Mouse (Mus musculus) myocyte (in vitro differentiated cells): ENCODE measurements around the gene 1810043G02Rik. TPM values are rescaled to one million over a fixed set of nuclear protein-coding genes. Genes with fewer than 3 reads are reported as not detected.
"Not testable (repeated sequence)": the region's sequence is repeated elsewhere in the genome, so short reads cannot be mapped to it uniquely, and the experiment has no call there.

ENCODE experiments used
- H3K27me3 ChIP-seq: one replicate; pipeline ENCODE4 v1.6.1; 2011; ENCODE audit not compliant: control insufficient read depth, insufficient read depth, insufficient read length
- H3K36me3 ChIP-seq: one replicate; pipeline ENCODE4 v1.6.1; 2011; ENCODE audit not compliant: control insufficient read depth, insufficient read depth
- H3K4me2 ChIP-seq: one replicate; pipeline ENCODE4 v1.6.1; 2011; ENCODE audit warnings: low read depth, control low read depth
- H3K4me3 ChIP-seq: one replicate; pipeline ENCODE4 v1.5.1; 2011; ENCODE audit warnings: mild to moderate bottlenecking, control low read depth, moderate library complexity
- H3K79me2 ChIP-seq: one replicate; pipeline ENCODE4 v1.6.1; 2011; ENCODE audit not compliant: control insufficient read depth, insufficient read depth
- H3ac ChIP-seq: one replicate; pipeline ENCODE4 v1.6.1; 2011; ENCODE audit not compliant: control insufficient read depth, insufficient read length
- E2F4 ChIP-seq: IDR thresholded peaks from one replicate; pipeline ENCODE4 v1.6.1; 2011; ENCODE audit warnings: mild to moderate bottlenecking, control low read depth, moderate library complexity; ENCODE audit not compliant: insufficient read depth
- MAX ChIP-seq: IDR thresholded peaks from one replicate; pipeline ENCODE4 v1.6.1; 2011; ENCODE audit warnings: low read depth, mild to moderate bottlenecking, control low read depth
- MYOD1 ChIP-seq, 3 experiments: IDR thresholded peaks; one replicate each; pipeline ENCODE4 v1.6.1; 2011; ENCODE audit warnings: control low read depth in 2 of 3, low read depth in 2 of 3, mild to moderate bottlenecking in 2 of 3, moderate library complexity in 1 of 3; ENCODE audit not compliant: insufficient read length in 2 of 3, control insufficient read depth in 1 of 3
- MYOG ChIP-seq, 3 experiments: IDR thresholded peaks; one replicate each; pipeline ENCODE4 v1.6.1; 2011; ENCODE audit warnings: control low read depth in 2 of 3, low read depth in 2 of 3, mild to moderate bottlenecking in 2 of 3; ENCODE audit not compliant: insufficient read length in 2 of 3, control insufficient read depth in 1 of 3, insufficient read depth in 1 of 3
- POLR2AphosphoS2 ChIP-seq: IDR thresholded peaks from one replicate; pipeline ENCODE4 v1.6.1; 2011; ENCODE audit warnings: low read depth, control low read depth; ENCODE audit not compliant: insufficient read length
- REST ChIP-seq: IDR thresholded peaks from one replicate; pipeline ENCODE4 v1.6.1; 2011; ENCODE audit warnings: mild to moderate bottlenecking, control low read depth, moderate library complexity; ENCODE audit not compliant: insufficient read depth, insufficient read length
- SRF ChIP-seq: IDR thresholded peaks from one replicate; pipeline ENCODE4 v1.6.1; 2011; ENCODE audit warnings: low read depth; ENCODE audit not compliant: control insufficient read depth, insufficient read length
- TCF3 ChIP-seq: IDR thresholded peaks from one replicate; pipeline ENCODE4 v1.6.1; 2011; ENCODE audit warnings: low read depth, control low read depth; ENCODE audit not compliant: insufficient read length
- USF1 ChIP-seq: IDR thresholded peaks from one replicate; pipeline ENCODE4 v1.6.1; 2011; ENCODE audit warnings: low read depth, mild to moderate bottlenecking, control low read depth, moderate library complexity
- polyA plus RNA-seq: library from polyadenylated mRNA; unstranded; fragments of >200 nt; fragmentation: generic; extraction: Trizol; gene quantifications from one replicate; pipeline ENCODE4 v1.2.1, GENCODE M21; 2012; ENCODE audit warnings: missing spikeins

The 1810043G02Rik gene
- polyA plus RNA-seq, 1 experiment, result 12.8 TPM

GRCm38 (mm10) chr10:78012661-78013495, 34.6 kb downstream of the 1810043G02Rik start:
- no peak for TF ChIP-seq MAX
- TF ChIP-seq MYOD1 (IDR thresholded peaks at IDR 0.05; ENCODE audit: control insufficient read depth in 1 of 3, insufficient read length in 2 of 3, low read depth in 2 of 3), result no peak
- no peak for TF ChIP-seq E2F4
- Histone ChIP-seq H3ac (no peak overlapping the region), H3K4me3 (no peak overlapping the region), H3K27me3 (peaks cover 13% of the 10 kb centered on the region), H3K4me2 (no peak overlapping the region), H3K79me2 (peaks cover 13% of the 10 kb centered on the region), H3K36me3 (no peaks in the 10 kb centered on the region)

GRCm38 (mm10) chr10:78015489-78015888, 37.2 kb downstream of the 1810043G02Rik start:
- TF ChIP-seq SRF (no peak), REST (no peak), E2F4 (no peak)
- Histone ChIP-seq H3K27me3 (peaks cover 14% of the 10 kb centered on the region), H3K36me3 (no peaks in the 10 kb centered on the region), H3K79me2 (no peaks in the 10 kb centered on the region), H3ac (no peak overlapping the region), H3K4me3 (no peak overlapping the region), H3K4me2 (no peak overlapping the region)

- TF ChIP-seq MYOG (IDR thresholded peaks at IDR 0.05; ENCODE audit: control insufficient read depth in 1 of 3, insufficient read depth in 1 of 3, insufficient read length in 2 of 3, low read depth in 2 of 3), result no peak
- TF ChIP-seq SRF, result no peak
- no peak overlapping the region for H3K4me2 ChIP-seq
- no peak overlapping the region for H3ac ChIP-seq
- H3K4me3 ChIP-seq, result no peak overlapping the region
- H3K36me3 ChIP-seq, result no peaks in the 10 kb centered on the region
- H3K79me2 ChIP-seq, result no peaks in the 10 kb centered on the region
- H3K27me3 ChIP-seq, result peaks cover 14% of the 10 kb centered on the region
Measured at GRCm38 (mm10) chr10:78016366-78016765, 38.0 kb downstream of the 1810043G02Rik start.

GRCm38 (mm10) chr10:78018797-78019203, 40.5 kb downstream of the 1810043G02Rik start:
- TF ChIP-seq MYOG (IDR thresholded peaks at IDR 0.05; ENCODE audit: control insufficient read depth in 1 of 3, insufficient read depth in 1 of 3, insufficient read length in 2 of 3, low read depth in 2 of 3), result peak in 1 of 3 experiments; percentile 5
- TF ChIP-seq MYOD1 (IDR thresholded peaks at IDR 0.05; ENCODE audit: control insufficient read depth in 1 of 3, insufficient read length in 2 of 3, low read depth in 2 of 3), result peak in 1 of 3 experiments; percentile 13
- TF ChIP-seq USF1, result no peak
- no peak for TF ChIP-seq REST
- TF ChIP-seq POLR2AphosphoS2, result no peak
- Histone ChIP-seq H3ac (no peak overlapping the region), H3K36me3 (no peaks in the 10 kb centered on the region), H3K79me2 (no peaks in the 10 kb centered on the region), H3K4me3 (no peak overlapping the region), H3K4me2 (peak overlapping the region; percentile 73), H3K27me3 (peaks cover 14% of the 10 kb centered on the region)

- peak overlapping the region; percentile 73 for H3K4me2 ChIP-seq
Measured at GRCm38 (mm10) chr10:78019291-78019690, 41.0 kb downstream of the 1810043G02Rik start.

GRCm38 (mm10) chr10:78019984-78020383, 41.7 kb downstream of the 1810043G02Rik start:
- peaks cover 14% of the 10 kb centered on the region for H3K27me3 ChIP-seq
- H3K36me3 ChIP-seq, H3K4me3 ChIP-seq, H3K79me2 ChIP-seq, H3ac ChIP-seq, H3K4me2 ChIP-seq: not testable (repeated sequence)

More at GRCm38 (mm10) chr10:78019291-78019690, 41.0 kb downstream of the 1810043G02Rik start:
- no peak overlapping the region for H3ac ChIP-seq
- TF ChIP-seq REST (no peak), MAX (no peak), TCF3 (no peak)
- no peak overlapping the region for H3K4me3 ChIP-seq
- no peaks in the 10 kb centered on the region for H3K79me2 ChIP-seq
- H3K27me3 ChIP-seq, result peaks cover 14% of the 10 kb centered on the region
- H3K36me3 ChIP-seq, result no peaks in the 10 kb centered on the region

GRCm38 (mm10) chr10:78025453-78025852, 47.1 kb downstream of the 1810043G02Rik start:
- not testable (repeated sequence) for H3K79me2 ChIP-seq, H3K4me2 ChIP-seq, H3K4me3 ChIP-seq, H3ac ChIP-seq, H3K27me3 ChIP-seq, H3K36me3 ChIP-seq
